Mouse (Mus musculus) liver, embryonic 14.5 days (tissue): ENCODE data around the gene Ptprd. TPM values are rescaled to one million over a fixed set of nuclear protein-coding genes. Genes with fewer than 3 reads are reported as not detected.

Experiments
- ATAC-seq: fragments of 200-750 bp; cut with Nextera tagmentation; 2 replicates; pipeline ENCODE4 v1.8.0; 2017; ENCODE audit warnings: moderate number of reproducible peaks, mild to moderate bottlenecking, moderate library complexity; ENCODE audit not compliant: insufficient read depth
- DNase-seq, 3 experiments: peaks; one replicate each; pipeline ENCODE4 v3.0.0-alpha.2; 2012 to 2013; ENCODE audit warnings: low read depth in 3 of 3, low spot score in 3 of 3
- H3K27ac ChIP-seq: fragments of 300-500 bp; sonication (generic); 2 replicates; pipeline ENCODE4 v1.5.1; 2014; ENCODE audit warnings: moderate library complexity, mild to moderate bottlenecking, control low read depth, inconsistent platforms
- H3K27me3 ChIP-seq: fragments of 300-500 bp; sonication (generic); 2 replicates; pipeline ENCODE4 v1.6.1; 2014; ENCODE audit warnings: mild to moderate bottlenecking, low read length, moderate library complexity; ENCODE audit not compliant: control insufficient read depth, insufficient read depth
- H3K36me3 ChIP-seq: fragments of 300-500 bp; sonication (generic); replicated peaks from 2 replicates; pipeline ENCODE4 v1.6.1; 2014; ENCODE audit warnings: low read depth; ENCODE audit not compliant: control insufficient read depth, insufficient read depth
- H3K4me1 ChIP-seq, 2 experiments: fragments of 200-500 bp in 1 of 2; fragments of 300-500 bp in 1 of 2; sonication (generic) in 1 of 2; replicated peaks; 2 replicates each; pipeline ENCODE4 v1.6.1; 2012 to 2014; ENCODE audit warnings: antibody characterized with exemption in 1 of 2, inconsistent platforms in 1 of 2, low read length in 1 of 2; ENCODE audit not compliant: control insufficient read depth in 2 of 2, insufficient read depth in 2 of 2
- H3K4me2 ChIP-seq: fragments of 300-500 bp; sonication (generic); 2 replicates; pipeline ENCODE4 v1.6.1; 2014; ENCODE audit warnings: low read depth, mild to moderate bottlenecking, control low read depth, moderate library complexity
- H3K4me3 ChIP-seq, 2 experiments: fragments of 200-500 bp in 1 of 2; fragments of 300-500 bp in 1 of 2; sonication (generic) in 1 of 2; 2 replicates each; pipeline ENCODE4 v1.5.1; 2012 to 2014; ENCODE audit warnings: low read depth in 2 of 2, low read length in 2 of 2, mild to moderate bottlenecking in 2 of 2, control low read depth in 1 of 2, inconsistent platforms in 1 of 2, moderate library complexity in 1 of 2; ENCODE audit not compliant: insufficient read depth in 1 of 2
- H3K9ac ChIP-seq: fragments of 300-500 bp; sonication (generic); replicated peaks from 2 replicates; pipeline ENCODE4 v1.6.1; 2014; ENCODE audit warnings: mild to moderate bottlenecking, control low read depth, moderate library complexity
- H3K9me3 ChIP-seq: fragments of 300-500 bp; sonication (generic); 2 replicates; pipeline ENCODE4 v1.6.1; 2016; ENCODE audit warnings: low read length, mixed read lengths; ENCODE audit not compliant: control insufficient read depth
- CTCF ChIP-seq: IDR thresholded peaks from 2 replicates; pipeline ENCODE4 v1.5.1; 2016; ENCODE audit warnings: antibody characterized with exemption, low read depth, control low read depth
- EP300 ChIP-seq: IDR thresholded peaks from 2 replicates; pipeline ENCODE4 v1.6.1; 2016; ENCODE audit warnings: antibody characterized with exemption, low read depth
- WGBS: fragments of 180-500 bp; shearing (Covaris S2); extraction: QIAGEN DNeasy Blood & Tissue Kit; methylation state at CpG from one replicate; pipeline ENCODE4 v1.1.7; 2014; ENCODE audit not compliant: insufficient replicate concordance; 5-methylcytosine and 5-hydroxymethylcytosine counted together
- polyA plus RNA-seq, 2 experiments: library from polyadenylated mRNA; depleted of rRNA in 1 of 2; stranded (reverse) in 1 of 2; unstranded in 1 of 2; fragments of >200 nt; fragmentation: Nextera tagmentation in 1 of 2; extraction: Ambion mirVana in 1 of 2; gene quantifications; 2 replicates each; pipeline versions ENCODE4 v1.2.1 to v1.2.3; 2012 to 2014

Gene Ptprd
- polyA plus RNA-seq, 2 experiments = 1.5 to 2.8 TPM

GRCm38 (mm10) chr4:75965810-75966209, 2246.0 kb downstream of the Ptprd start:
- Histone ChIP-seq H3K27me3 (no peaks in the 10 kb centered on the region), H3K4me2 (no peak overlapping the region), H3K9ac (no peak overlapping the region), H3K9me3 (no peaks in the 10 kb centered on the region), H3K36me3 (no peaks in the 10 kb centered on the region), H3K27ac (no peak overlapping the region), H3K4me3 (no peak overlapping the region), H3K4me1 (no peaks in the 10 kb centered on the region)
- DNase-seq = no peak
- TF ChIP-seq CTCF = no peak
- no peak for TF ChIP-seq EP300
- WGBS = 60% methylated on average over 3 of the region's 3 CpGs
- no peak for ATAC-seq

- Histone ChIP-seq H3K27ac (no peak overlapping the region), H3K9ac (no peak overlapping the region), H3K4me2 (no peak overlapping the region), H3K36me3 (no peaks in the 10 kb centered on the region), H3K9me3 (no peaks in the 10 kb centered on the region), H3K4me1 (no peaks in the 10 kb centered on the region), H3K27me3 (no peaks in the 10 kb centered on the region), H3K4me3 (no peak overlapping the region)
- DNase-seq = no peak
- WGBS = 64% methylated on average over 2 of the region's 2 CpGs
- no peak for ATAC-seq
- TF ChIP-seq CTCF (no peak), EP300 (no peak)
Observed at GRCm38 (mm10) chr4:75962916-75963315, 2248.8 kb downstream of the Ptprd start.

- H3K9me3 ChIP-seq = no peaks in the 10 kb centered on the region
- no peak overlapping the region for H3K27ac ChIP-seq
- no peak for ATAC-seq
- no peaks in the 10 kb centered on the region for H3K36me3 ChIP-seq
- no peak overlapping the region for H3K4me3 ChIP-seq
- WGBS = 42% methylated on average over 2 of the region's 2 CpGs
- no peaks in the 10 kb centered on the region for H3K4me1 ChIP-seq
- no peak for DNase-seq
- no peak overlapping the region for H3K9ac ChIP-seq
- TF ChIP-seq EP300 (no peak), CTCF (no peak)
- no peaks in the 10 kb centered on the region for H3K27me3 ChIP-seq
- H3K4me2 ChIP-seq = no peak overlapping the region
Observed at GRCm38 (mm10) chr4:75961865-75962264, 2249.9 kb downstream of the Ptprd start.

GRCm38 (mm10) chr4:75953349-75954060, 2258.3 kb downstream of the Ptprd start:
- no peak for DNase-seq

GRCm38 (mm10) chr4:75950582-75950981, 2261.2 kb downstream of the Ptprd start:
- H3K4me1 ChIP-seq = no peaks in the 10 kb centered on the region
- H3K27ac ChIP-seq = no peak overlapping the region
- ATAC-seq (no peak), DNase-seq (no peak)
- no peaks in the 10 kb centered on the region for H3K9me3 ChIP-seq
- no peaks in the 10 kb centered on the region for H3K27me3 ChIP-seq
- no peak overlapping the region for H3K4me3 ChIP-seq
- TF ChIP-seq EP300 (no peak), CTCF (no peak)
- WGBS = 71% methylated on average over 4 of the region's 4 CpGs
- no peak overlapping the region for H3K9ac ChIP-seq
- H3K36me3 ChIP-seq = no peaks in the 10 kb centered on the region
- no peak overlapping the region for H3K4me2 ChIP-seq

More at GRCm38 (mm10) chr4:75953349-75954060, 2258.3 kb downstream of the Ptprd start:
- Histone ChIP-seq H3K4me1 (no peaks in the 10 kb centered on the region), H3K27ac (no peak overlapping the region), H3K4me3 (no peak overlapping the region), H3K9me3 (no peaks in the 10 kb centered on the region), H3K27me3 (no peaks in the 10 kb centered on the region), H3K4me2 (no peak overlapping the region), H3K9ac (no peak overlapping the region), H3K36me3 (no peaks in the 10 kb centered on the region)
- 62% methylated on average over 6 of the region's 6 CpGs for WGBS
- TF ChIP-seq CTCF = no peak
- TF ChIP-seq EP300 = no peak
- no peak for ATAC-seq
